Mouse (Mus musculus) neutrophil, adult 5-6 weeks (primary cell): ENCODE results near the gene Cbfa2t3. TPM values are rescaled to one million over a fixed set of nuclear protein-coding genes. Genes with fewer than 3 reads are reported as not detected.

Experiments
- ATAC-seq: fragments of 151-379, 151-347 bp; 2 replicates; pipeline ENCODE4 v1.8.0; 2017; ENCODE audit warnings: mild to moderate bottlenecking, moderate TSS enrichment; ENCODE audit not compliant: insufficient number of reproducible peaks, poor library complexity, low FRiP score, severe bottlenecking; ENCODE audit errors: extremely low read depth
- total RNA-seq: library from RNA; stranded (forward); fragments of 200-1000 nt; gene quantifications from 2 replicates; pipeline ENCODE4 v1.2.3, GENCODE M21; 2017

Gene Cbfa2t3
- total RNA-seq: 6.8 and 17.8 TPM in 2 replicates

DNA sequence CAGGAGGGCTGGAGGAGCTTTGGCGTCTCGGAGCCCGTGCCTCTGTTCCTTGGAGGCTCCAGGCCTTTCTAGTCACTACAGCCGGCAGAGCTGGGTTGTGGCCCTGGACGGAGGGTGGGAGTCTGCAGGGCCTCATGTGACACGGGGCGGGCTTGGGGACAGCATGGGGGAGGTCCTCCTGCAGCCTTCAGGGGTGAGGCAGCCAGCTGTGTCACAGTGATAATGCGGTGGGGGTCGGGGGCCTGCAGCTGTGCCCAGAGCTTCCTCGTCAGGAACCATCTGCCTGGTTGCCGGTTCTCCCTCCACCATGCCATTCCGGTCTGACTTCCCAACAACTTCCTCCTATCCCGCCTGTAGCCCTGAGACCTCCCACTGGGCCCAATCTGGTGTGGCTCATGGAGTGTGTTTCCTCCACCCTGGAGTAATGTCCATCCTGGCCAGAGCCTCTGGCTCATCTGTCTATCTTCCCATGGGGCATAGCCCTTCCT is at the start of gene Cbfa2t3:
TSS of gene Cbfa2t3 (minus strand) at position 105 of the 488 bp plus-strand sequence.
- no peak for ATAC-seq

DNA sequence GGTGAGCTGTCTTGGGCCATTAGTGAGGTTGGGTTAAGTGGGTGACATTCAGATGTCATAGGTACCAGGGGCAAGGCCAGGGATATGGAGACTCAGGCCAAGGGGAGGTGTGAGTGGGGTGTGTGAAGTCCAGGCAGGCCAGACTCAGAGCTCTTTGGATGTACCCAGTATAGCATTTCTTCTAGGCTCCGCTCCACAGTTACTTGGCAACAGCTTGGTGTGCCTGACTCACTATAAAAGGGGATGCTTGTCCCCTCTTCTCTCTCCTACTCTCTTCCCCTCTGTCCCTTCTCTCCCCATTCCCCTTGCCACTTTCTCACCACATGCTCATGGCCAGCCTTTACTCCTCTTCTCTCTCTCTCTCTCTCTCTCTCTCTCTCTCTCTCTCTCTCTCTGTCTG is 48.9 kb upstream of the Cbfa2t3 start:
- no peak for ATAC-seq

DNA sequence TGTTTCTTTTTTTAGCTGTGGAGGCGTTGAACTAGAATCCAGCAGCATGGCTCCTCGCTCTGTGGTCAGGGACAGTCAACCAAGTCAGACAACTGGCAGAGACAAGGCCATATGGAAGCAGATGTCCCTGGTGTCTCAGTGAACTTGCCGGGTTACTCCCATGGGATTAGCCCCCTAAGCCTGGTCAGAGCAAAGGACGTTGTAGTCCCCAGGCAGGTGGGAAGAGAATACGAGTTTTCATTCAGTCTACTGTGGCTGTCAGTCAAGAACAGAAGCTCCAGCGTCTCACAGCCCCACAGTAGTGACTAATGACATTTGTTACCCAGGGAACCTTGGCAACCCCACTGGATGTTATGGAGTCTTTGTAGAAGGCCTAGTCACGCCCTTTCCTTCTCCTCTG is 47.5 kb upstream of the Cbfa2t3 start:
- ATAC-seq: no peak

DNA sequence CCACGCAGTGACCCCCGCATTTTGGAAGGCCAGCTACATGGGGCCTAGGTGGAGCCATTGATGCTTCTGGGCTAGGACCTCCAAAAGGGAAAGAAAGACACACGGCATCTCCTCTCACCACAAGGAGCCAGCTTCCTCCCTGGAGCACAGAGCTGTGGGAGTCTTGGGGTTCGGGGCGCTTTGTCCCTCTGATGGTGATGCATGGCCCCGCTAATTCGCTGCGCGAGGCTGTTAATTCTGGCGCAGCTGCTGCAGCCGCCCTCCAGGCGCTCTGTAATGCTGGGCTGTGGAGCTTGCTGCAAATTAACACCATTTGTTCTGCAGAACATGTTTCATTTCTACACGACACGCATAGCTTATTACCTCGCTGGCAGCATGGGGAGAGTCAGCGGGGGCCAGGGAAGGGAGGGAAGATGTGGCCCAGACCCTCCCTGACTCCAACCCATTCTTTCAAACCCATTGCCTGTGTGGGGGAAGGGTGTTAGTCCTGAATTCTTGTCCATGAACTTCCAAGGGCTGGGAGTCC is 46.9 kb upstream of the Cbfa2t3 start:
- no peak for ATAC-seq

DNA sequence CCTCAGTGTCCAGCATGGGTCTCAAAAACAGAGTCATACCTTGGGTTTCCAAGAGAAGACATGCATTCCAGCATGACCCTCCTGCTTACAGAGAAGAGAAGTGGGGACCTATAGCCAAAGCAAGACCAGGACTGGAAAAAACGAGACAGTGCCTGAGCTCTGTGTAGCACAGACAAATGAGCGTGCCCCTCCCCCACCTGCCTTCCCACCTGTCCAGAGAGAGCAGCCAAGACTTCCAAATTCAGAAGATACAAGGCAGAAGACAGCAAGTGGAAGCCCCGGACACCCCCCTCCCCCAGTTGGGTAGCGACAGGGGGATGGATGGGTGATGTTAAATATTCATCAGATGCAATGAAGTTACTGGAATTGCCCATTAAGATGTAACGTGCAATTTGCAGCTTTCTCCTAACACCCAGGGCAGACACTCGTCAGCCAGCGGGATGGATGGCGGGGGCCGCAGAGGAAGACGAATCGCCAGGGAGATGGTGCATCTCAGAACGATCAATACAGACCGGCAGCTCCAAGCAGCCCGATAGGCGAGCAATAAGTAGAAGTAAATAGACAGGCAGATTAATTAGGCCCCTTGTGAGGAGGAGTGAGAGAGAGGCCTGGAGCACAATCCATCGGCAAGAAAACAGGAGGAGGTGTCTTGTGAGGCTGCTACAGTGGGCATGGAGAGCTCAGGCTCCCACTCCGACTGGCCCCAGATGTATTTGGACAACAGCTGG is 46.3 kb upstream of the Cbfa2t3 start:
- no peak for ATAC-seq

DNA sequence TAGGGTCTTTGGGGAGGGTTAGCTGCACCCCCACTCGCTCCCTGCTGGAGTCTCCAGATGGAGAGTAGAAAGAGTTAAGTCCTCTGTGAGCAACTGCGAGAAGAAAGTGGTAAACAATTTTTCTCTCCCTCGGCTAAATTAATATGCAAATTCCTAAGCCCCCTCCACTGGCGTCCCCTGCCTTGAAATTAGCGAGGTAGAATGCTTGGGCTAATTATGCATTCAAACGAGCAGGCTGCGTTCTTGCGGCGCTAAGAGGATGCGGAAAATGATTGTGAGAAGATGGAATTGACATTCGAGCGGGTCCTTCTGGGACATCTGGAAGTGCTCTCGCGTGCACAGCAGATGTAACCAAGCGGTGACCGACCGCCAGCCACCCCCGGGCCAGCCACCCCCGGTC is 43.6 kb upstream of the Cbfa2t3 start:
- ATAC-seq: no peak

DNA sequence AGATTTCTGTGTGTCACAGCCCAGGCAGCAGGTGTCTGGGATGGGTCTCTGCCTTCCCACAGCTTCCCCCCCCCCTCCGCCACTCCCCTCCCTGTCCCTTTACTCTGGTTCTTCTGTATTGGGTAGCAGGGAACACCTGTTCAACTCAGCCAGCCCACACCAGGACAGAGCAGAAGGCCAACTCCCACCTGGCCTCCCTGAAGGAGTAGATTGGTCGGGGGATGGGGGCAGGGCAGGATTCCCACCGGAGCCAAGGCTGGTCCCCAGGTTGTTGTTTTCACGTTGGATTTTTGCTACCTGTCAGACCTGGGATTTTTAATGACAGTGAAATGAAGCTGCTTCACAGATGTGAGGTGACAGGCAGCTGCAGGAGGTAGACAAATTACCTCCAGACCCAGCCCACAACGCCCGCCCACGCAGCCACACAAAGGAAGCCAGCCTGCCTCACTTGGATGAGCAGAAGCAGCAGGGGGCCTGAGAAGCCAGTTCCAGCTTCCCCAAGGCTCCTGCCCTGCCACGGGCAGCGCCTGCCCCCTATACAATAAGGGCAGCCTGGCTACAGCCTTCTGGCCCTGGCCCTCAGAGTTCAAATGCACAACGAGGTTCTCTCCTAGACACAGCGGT is 40.3 kb upstream of the Cbfa2t3 start:
- peak; percentile 81 for ATAC-seq

DNA sequence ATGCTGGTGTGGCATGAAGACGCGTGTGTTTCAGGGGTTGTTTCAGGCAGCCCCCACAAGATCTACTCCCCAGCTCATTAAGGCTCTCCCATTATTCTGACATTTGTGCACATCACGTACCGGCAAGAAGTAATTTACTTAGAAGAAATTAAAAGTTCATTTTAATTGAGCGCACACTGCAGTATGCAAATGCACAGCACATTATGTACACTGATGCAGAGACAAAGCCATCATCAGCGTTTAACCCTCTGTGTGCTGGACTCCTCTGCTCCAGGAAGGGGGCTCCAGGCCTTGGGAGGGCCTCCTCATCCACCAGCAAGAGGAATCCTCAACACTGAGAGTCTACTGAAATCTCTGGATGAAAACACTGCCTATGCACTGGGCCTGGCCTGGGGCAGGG is 39.0 kb upstream of the Cbfa2t3 start:
- no peak for ATAC-seq

DNA sequence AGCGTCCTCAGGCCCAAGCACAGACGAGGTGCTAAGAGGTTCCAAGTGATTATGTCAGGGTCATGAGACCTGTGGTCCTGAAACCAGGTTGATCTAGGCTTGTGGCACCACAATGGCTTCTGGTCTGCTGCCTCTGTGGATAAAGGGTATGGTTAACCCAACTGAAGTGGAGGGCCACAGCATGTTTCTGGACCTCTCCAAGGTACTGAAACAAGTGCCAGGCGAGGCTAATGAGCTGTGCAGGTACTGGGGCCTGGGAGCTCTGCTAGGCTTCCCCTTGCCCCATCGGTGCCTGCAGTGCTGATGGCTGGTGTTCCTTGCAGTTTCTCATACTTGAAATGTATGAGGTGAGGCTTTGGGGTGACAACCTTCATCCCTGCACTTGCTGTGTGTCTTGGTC is 38.2 kb upstream of the Cbfa2t3 start:
- ATAC-seq: no peak

DNA sequence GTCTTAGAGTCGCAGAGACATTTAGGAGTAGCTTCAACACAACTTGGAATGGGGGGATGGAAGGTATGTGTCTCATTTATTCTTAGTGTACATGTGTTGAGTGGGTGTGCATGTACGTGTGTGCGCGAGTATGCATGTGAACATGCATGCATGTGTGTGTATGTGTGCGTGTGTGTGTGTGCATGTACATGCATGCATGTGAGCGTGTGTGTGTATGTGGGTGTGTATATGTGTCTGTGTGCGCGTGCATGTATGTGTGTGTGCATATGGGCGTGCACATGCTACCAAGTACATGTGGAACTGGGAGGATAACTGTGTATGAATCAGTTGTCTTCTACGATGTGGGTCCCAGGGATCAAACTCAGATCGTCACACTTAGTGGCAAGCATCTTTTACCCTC is 37.7 kb upstream of the Cbfa2t3 start:
- no peak for ATAC-seq

DNA sequence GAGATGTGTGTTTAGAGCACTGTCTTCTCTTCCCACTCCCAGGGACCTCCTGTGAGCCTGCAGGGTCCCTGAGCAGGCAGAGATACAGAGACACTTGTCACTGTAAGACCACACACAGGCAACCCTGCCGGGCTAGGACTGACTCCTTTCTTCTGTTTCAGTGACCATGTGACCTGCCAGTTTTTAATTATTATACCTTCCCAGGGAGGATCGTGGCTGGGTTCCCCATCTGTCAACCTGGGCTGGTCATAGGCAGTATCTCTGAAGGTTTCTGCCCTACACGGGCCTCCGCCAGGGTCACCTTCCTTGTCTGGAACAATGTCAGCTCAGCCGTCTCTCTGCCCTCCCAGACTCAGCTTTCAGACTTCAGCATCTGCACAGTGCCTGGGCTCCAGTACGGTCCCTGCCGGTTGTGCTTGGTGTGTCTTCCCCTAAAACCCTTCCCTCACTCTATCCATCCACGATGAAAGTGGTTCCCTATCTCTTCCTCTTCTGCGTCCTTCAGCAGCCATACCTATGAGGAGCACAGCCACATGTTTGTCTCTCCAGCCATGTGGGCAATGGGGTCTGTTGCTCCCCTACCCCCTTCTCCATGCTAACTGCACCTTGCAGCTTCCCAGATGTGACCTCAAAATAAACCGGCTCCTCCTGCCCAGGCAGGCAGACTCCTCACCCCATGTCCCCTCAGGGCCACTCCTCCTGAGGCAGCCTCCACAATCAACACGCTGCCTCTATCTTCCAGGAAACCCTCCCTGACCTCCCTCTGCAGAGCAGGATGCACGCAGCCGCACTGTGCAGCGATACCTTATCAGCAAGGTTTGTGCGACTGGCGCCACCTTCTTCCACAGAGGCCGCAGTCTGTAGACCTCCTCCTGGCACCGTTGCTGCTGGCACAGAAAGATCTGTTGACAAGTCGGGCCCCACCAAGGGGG is 36.9 kb upstream of the Cbfa2t3 start:
- ATAC-seq: no peak

DNA sequence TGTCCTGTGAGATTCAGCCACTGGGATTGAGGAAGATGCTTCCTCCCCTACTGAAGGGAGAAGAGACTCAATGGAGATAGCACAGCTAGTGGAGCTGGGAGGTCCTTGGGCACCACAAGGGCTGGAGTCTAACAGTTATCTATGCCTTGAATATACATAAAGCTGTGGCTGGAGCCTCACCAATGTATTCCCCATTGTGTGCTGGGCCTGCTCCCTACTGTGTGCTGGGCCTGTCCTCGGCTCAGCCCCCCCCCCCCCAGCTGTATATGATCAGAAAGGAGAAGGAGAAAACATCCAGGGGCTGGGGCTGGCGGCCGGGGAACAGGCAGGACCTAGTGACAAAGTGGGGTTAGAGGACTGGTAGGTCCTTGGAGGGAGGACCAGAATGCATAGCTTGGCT is 36.2 kb upstream of the Cbfa2t3 start:
- ATAC-seq: no peak

DNA sequence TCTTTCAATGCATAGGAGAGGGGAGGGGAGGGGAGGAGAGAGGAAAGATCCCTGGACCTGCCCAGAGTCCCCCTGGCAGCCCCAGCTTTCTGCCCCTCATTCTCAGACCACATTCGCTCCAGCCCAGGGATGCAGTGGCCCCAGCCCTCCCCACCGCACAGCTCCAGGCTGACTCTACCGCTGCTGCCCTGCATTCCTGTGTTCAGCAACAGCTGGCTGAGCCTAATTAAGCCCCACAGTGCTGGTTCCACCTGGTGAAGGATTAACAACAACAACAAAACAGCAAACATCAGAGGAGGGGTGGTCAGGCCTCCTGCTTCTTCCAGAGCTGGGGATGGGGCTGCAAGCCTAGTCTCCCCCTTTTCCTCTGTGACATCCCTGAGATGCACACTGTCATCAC is 29.7 kb upstream of the Cbfa2t3 start:
- no peak for ATAC-seq

DNA sequence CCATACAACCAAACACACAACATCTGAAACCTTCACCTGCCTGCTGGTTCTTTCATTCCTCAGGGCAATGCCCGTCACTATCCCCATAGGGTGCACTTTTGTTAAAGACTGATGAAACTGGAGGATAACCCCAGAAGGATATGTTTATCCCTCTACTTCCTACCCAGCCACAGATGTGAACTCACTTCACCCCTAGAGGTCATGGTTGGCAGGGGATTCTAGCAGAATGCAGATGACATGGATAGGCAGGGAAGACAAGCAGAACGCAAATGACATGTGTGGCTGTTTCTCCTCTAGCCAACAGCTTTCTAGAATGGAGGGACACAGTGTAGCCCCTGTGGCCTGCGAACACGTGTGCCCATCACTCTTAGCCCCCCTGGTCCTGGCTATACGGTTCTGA is 28.5 kb upstream of the Cbfa2t3 start:
- no peak for ATAC-seq

DNA sequence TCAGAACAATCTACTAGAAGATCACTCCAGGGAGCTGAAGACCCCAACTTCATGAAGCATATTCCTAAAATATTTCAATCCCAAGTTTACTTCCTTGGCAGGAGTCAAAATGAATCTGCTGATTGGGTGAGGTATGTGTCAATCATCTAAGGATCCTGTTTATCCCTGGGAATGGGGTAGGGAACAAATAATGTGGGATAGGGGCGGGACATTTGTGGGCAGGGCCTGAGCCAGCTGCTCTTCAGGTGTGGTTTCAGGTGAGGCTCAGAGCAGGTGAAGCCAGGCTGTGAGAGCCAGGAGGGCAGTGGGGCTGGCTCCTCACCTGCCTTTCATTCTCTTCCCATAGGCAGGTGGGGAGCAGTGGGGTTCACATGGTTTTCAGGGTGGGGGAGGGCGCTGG is 27.9 kb upstream of the Cbfa2t3 start:
- ATAC-seq: no peak

DNA sequence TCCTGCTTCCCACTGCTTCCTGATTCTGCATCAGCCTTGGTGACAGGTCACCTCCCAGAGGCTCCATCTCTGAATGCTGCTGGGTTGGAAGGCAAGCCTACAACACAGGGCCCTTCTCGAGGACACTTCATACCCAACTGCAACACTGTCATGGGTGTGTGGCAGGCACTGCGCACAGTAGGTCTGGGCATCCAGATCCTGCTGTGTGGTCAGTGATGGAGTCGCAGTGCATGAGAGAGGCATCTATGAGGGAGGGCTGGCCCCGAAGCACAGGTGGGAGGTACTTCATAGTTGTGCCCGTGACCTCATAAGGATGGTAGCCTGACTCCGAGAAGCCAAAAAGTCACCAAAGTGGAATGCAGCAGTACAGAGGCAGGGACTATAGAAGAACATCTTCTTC is 26.3 kb upstream of the Cbfa2t3 start:
- ATAC-seq: no peak

DNA sequence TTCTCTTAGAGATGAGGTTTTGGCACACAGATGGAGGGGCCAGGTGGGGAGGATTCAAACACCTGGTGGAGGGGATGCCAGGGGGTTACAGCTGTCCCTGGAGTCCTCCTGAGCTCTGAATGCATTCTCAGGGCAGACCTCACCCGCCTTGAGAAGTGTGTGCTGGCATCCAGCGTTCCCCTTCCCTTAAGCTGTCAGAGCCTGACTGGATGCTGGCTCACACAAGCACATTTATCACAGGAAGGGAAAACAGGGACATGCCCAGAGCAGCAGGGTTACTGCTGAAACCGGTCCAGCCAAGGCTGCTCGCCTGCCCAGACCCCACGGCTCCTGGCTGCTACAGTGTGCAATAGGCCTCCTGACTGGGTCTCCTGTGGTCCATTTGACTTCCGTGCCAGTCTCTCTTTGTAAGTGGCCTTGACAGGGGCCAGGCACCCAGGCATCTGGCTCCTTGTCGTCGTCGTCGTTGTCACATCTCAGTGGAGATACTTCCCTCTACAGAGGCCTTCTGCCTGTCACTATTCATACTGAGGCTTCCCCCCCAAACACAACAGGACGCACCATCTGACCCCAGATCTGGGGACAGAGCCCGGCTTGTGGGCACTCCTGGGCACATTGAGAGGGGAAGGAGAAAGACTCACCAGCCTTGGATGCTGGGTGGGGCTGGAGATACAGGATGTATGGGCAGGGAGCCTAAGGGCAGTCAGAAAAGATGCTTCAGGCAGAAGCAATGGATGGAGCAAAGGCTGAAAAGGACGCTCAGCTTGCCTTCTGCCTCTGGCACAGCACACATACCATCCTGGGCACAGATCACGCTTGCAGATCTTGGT is 22.1 kb upstream of the Cbfa2t3 start:
- ATAC-seq: peak; percentile 17; the same call in 1 of the 2 replicates

DNA sequence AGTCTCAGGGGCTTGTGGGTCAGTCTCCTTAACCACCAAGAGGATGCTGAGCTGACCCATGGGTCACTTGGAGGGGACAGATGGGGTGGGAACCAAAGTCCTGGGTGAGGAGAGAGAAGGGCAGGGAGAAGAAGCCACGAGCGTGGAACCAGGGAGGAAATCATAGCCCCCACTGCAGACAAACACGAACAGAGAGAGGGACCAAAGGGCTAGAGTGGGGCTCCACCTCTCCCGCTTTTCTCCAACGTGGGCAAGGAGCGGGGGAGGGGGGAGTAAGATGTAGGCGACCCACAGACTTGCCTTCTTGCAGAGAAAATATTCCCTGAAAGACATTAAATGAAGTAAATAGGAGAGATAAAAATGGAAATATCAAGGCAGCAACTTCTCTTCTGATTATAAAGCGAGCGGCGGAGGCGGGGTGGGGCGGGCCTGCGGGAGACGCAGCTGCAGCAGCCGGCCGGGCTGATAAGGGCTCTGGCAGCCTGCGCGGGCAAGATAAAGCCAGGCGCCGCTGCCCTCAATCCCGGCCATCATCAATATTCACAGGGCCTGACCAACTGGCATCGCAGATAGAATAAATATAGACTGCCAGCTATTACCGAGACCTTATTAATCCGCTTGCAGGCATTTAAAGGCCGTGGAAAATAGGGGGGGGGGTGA is 21.3 kb upstream of the Cbfa2t3 start:
- ATAC-seq: no peak
